Mouse (Mus musculus): ENCODE results near the gene Zfp770.

GRCm38 (mm10) chr2:114161978-114162377 is 39.3 kb downstream of the Zfp770 start:
- TF ChIP-seq CTCF (IDR thresholded peaks at IDR 0.05; ENCODE audit: low read depth) (no peak), EP300 (optimal IDR thresholded peaks at IDR 0.05) (no peak)

All from stomach, postnatal 0 days (tissue).